Mouse (Mus musculus) lung, embryonic 14.5 days (tissue): Measurements from ENCODE around the gene Rbms2. TPM values are rescaled to one million over a fixed set of nuclear protein-coding genes. Genes with fewer than 3 reads are reported as not detected.

ENCODE experiments used
- ATAC-seq: fragments of 200-750 bp; cut with Nextera tagmentation; 2 replicates; pipeline ENCODE4 v1.8.0; 2017; ENCODE audit warnings: mild to moderate bottlenecking, moderate TSS enrichment, moderate library complexity; ENCODE audit not compliant: insufficient read depth
- DNase-seq: peaks from one replicate; pipeline ENCODE4 v3.0.0-alpha.2; 2015
- H3K27ac ChIP-seq: fragments of 300-500 bp; sonication (generic); 2 replicates; pipeline ENCODE4 v1.5.1; 2014; ENCODE audit warnings: low read depth, mild to moderate bottlenecking, moderate library complexity
- H3K27me3 ChIP-seq: fragments of 300-500 bp; sonication (generic); 2 replicates; pipeline ENCODE4 v1.6.1; 2014; ENCODE audit warnings: low read length, control low read depth; ENCODE audit not compliant: insufficient read depth
- H3K36me3 ChIP-seq: fragments of 300-500 bp; sonication (generic); 2 replicates; pipeline ENCODE4 v1.6.1; 2014; ENCODE audit warnings: control low read depth; ENCODE audit not compliant: insufficient read depth
- H3K4me1 ChIP-seq: fragments of 300-500 bp; sonication (generic); 2 replicates; pipeline ENCODE4 v1.6.1; 2014; ENCODE audit warnings: antibody characterized with exemption, control low read depth; ENCODE audit not compliant: insufficient read depth
- H3K4me2 ChIP-seq: fragments of 300-500 bp; sonication (generic); 2 replicates; pipeline ENCODE4 v1.6.1; 2014; ENCODE audit warnings: mild to moderate bottlenecking
- H3K4me3 ChIP-seq: fragments of 300-500 bp; sonication (generic); 2 replicates; pipeline ENCODE4 v1.5.1; 2014; ENCODE audit warnings: low read depth, low read length
- H3K9ac ChIP-seq: fragments of 300-500 bp; sonication (generic); 2 replicates; pipeline ENCODE4 v1.6.1; 2014
- H3K9me3 ChIP-seq: fragments of 300-500 bp; sonication (generic); 2 replicates; pipeline ENCODE4 v1.6.1; 2016; ENCODE audit warnings: low read depth, low read length, control low read depth
- CTCF ChIP-seq: IDR thresholded peaks from 2 replicates; pipeline ENCODE4 v1.5.1; 2016; ENCODE audit warnings: antibody characterized with exemption, low read depth
- WGBS: fragments of 180-500 bp; shearing (Covaris S2); extraction: QIAGEN DNeasy Blood & Tissue Kit; methylation state at CpG from one replicate; pipeline ENCODE4 v1.1.7; 2014; 5-methylcytosine and 5-hydroxymethylcytosine counted together
- polyA plus RNA-seq: library from polyadenylated mRNA; unstranded; fragments of >200 nt; fragmentation: Nextera tagmentation; extraction: Ambion mirVana; gene quantifications from 2 replicates; pipeline ENCODE4 v1.2.1, GENCODE M21; 2014

The Rbms2 gene
- polyA plus RNA-seq, 1 experiment from 2014 or later = 27.6 TPM

- no peaks in the 10 kb centered on the region for H3K9me3 ChIP-seq
- peaks cover 8% of the 10 kb centered on the region for H3K36me3 ChIP-seq
- no peaks in the 10 kb centered on the region for H3K27me3 ChIP-seq
- no peak overlapping the region for H3K27ac ChIP-seq
- H3K9ac ChIP-seq = no peak overlapping the region
- no peak for ATAC-seq
- peak overlapping the region; percentile 87; the same call in 1 of the 2 replicates for H3K4me3 ChIP-seq
- no peak for TF ChIP-seq CTCF
- no peak for DNase-seq
- peak overlapping the region; percentile 96 for H3K4me2 ChIP-seq
- peaks cover 35% of the 10 kb centered on the region for H3K4me1 ChIP-seq
- 30% methylated on average over 9 of the region's 9 CpGs for WGBS
Measured at GRCm38 (mm10) chr10:128095003-128095636, 85.0 kb downstream of the Rbms2 start.

- 10% methylated on average over 19 of the region's 19 CpGs for WGBS
- peak overlapping the region; percentile 96 for H3K4me2 ChIP-seq
- peaks cover 35% of the 10 kb centered on the region for H3K4me1 ChIP-seq
- H3K27ac ChIP-seq = peak overlapping the region; percentile 66; the same call in 1 of the 2 replicates
- ATAC-seq (peak; percentile 62), DNase-seq (peak; percentile 94)
- H3K36me3 ChIP-seq = peaks cover 14% of the 10 kb centered on the region
- no peaks in the 10 kb centered on the region for H3K27me3 ChIP-seq
- H3K9me3 ChIP-seq = no peaks in the 10 kb centered on the region
- H3K4me3 ChIP-seq = peak overlapping the region; percentile 87
- TF ChIP-seq CTCF = no peak
- peak overlapping the region; percentile 26; the same call in 1 of the 2 replicates for H3K9ac ChIP-seq
Measured at GRCm38 (mm10) chr10:128094340-128094968, 85.6 kb downstream of the Rbms2 start.

- Histone ChIP-seq H3K4me1 (peaks cover 35% of the 10 kb centered on the region), H3K36me3 (peaks cover 22% of the 10 kb centered on the region), H3K4me2 (peak overlapping the region; percentile 96), H3K9ac (peak overlapping the region; percentile 64), H3K27me3 (no peaks in the 10 kb centered on the region), H3K9me3 (no peaks in the 10 kb centered on the region), H3K27ac (peak overlapping the region; percentile 91), H3K4me3 (peak overlapping the region; percentile 87)
- DNase-seq (peak; percentile 26), ATAC-seq (no peak)
- 28% methylated on average over 13 of the region's 13 CpGs for WGBS
- TF ChIP-seq CTCF = no peak
Measured at GRCm38 (mm10) chr10:128093496-128094294, 86.4 kb downstream of the Rbms2 start.

GRCm38 (mm10) chr10:128092506-128093495 is 87.3 kb downstream of the Rbms2 start:
- Histone ChIP-seq H3K36me3 (peaks cover 31% of the 10 kb centered on the region), H3K27ac (peak overlapping the region; percentile 91), H3K4me2 (peak overlapping the region; percentile 96), H3K4me3 (peak overlapping the region; percentile 87), H3K9ac (peak overlapping the region; percentile 64), H3K9me3 (no peaks in the 10 kb centered on the region), H3K4me1 (peaks cover 27% of the 10 kb centered on the region), H3K27me3 (no peaks in the 10 kb centered on the region)
- peak; percentile 60 for TF ChIP-seq CTCF
- WGBS = under 1% methylated on average over 80 of the region's 88 CpGs
- ATAC-seq (peak; percentile 65), DNase-seq (peak; percentile 90)

- Histone ChIP-seq H3K9me3 (no peaks in the 10 kb centered on the region), H3K4me2 (peak within 1 kb of the TSS; percentile 96), H3K9ac (peak within 1 kb of the TSS; percentile 64), H3K36me3 (peaks cover 41% of the 10 kb centered on the region), H3K27me3 (no peaks in the 10 kb centered on the region), H3K4me3 (peak within 1 kb of the TSS; percentile 87), H3K27ac (peak within 1 kb of the TSS; percentile 91), H3K4me1 (peaks cover 24% of the 10 kb centered on the region)
- TF ChIP-seq CTCF = no peak
- DNase-seq (peak; percentile 75), ATAC-seq (peak; percentile 2; the same call in 1 of the 2 replicates)
- WGBS = 1% methylated on average over 20 of the region's 20 CpGs
Measured at GRCm38 (mm10) chr10:128091564-128092505, 88.3 kb downstream of the Rbms2 start, which contains the start of gene Baz2a. TSS of gene Baz2a (plus strand) at chr10:128091577.
